Mouse (Mus musculus) neural tube, embryonic 14.5 days (tissue): ENCODE results near the gene Btf3. TPM values are rescaled to one million over a fixed set of nuclear protein-coding genes. Genes with fewer than 3 reads are reported as not detected.

Source experiments
- ATAC-seq: fragments of 200-750 bp; cut with Nextera tagmentation; 2 replicates; pipeline ENCODE4 v1.8.0; 2017; ENCODE audit warnings: low read depth, mild to moderate bottlenecking, moderate TSS enrichment, moderate library complexity
- H3K27ac ChIP-seq: fragments of 300-500 bp; sonication (generic); 2 replicates; pipeline ENCODE4 v1.5.1; 2014; ENCODE audit warnings: low read depth, mild to moderate bottlenecking, control low read depth, low read length, moderate library complexity, mixed read lengths
- H3K27me3 ChIP-seq: fragments of 300-500 bp; sonication (generic); 2 replicates; pipeline ENCODE4 v1.6.1; 2014; ENCODE audit warnings: low read length; ENCODE audit not compliant: control insufficient read depth, insufficient read depth
- H3K36me3 ChIP-seq: fragments of 300-500 bp; sonication (generic); 2 replicates; pipeline ENCODE4 v1.6.1; 2014; ENCODE audit warnings: low read length, mixed read lengths; ENCODE audit not compliant: control insufficient read depth, insufficient read depth
- H3K4me1 ChIP-seq: fragments of 300-500 bp; sonication (generic); 2 replicates; pipeline ENCODE4 v1.6.1; 2014; ENCODE audit warnings: low read length; ENCODE audit not compliant: control insufficient read depth, insufficient read depth
- H3K4me2 ChIP-seq: fragments of 300-500 bp; sonication (generic); 2 replicates; pipeline ENCODE4 v1.6.1; 2014; ENCODE audit warnings: mild to moderate bottlenecking, low read depth, low read length, control low read depth
- H3K4me3 ChIP-seq: fragments of 300-500 bp; sonication (generic); 2 replicates; pipeline ENCODE4 v1.5.1; 2014; ENCODE audit warnings: low read depth, low read length, control low read depth, mixed read lengths
- H3K9ac ChIP-seq: fragments of 300-500 bp; sonication (generic); replicated peaks from 2 replicates; pipeline ENCODE4 v1.6.1; 2014; ENCODE audit warnings: low read depth, mild to moderate bottlenecking, control low read depth, low read length, mixed read lengths
- H3K9me3 ChIP-seq: fragments of 300-500 bp; sonication (generic); 2 replicates; pipeline ENCODE4 v1.6.1; 2016; ENCODE audit warnings: low read length; ENCODE audit not compliant: control insufficient read depth
- WGBS: fragments of 180-500 bp; shearing (Covaris S2); extraction: QIAGEN DNeasy Blood & Tissue Kit; methylation state at CpG from one replicate; pipeline ENCODE4 v1.1.7; 2014; 5-methylcytosine and 5-hydroxymethylcytosine counted together
- polyA plus RNA-seq: library from polyadenylated mRNA; unstranded; fragments of >200 nt; fragmentation: Nextera tagmentation; extraction: Ambion mirVana; gene quantifications from 2 replicates; pipeline ENCODE4 v1.2.1, GENCODE M21; 2014

Gene Btf3
- polyA plus RNA-seq, 1 experiment from 2014 or later: 513 TPM

- Histone ChIP-seq H3K9me3 (no peaks in the 10 kb centered on the region), H3K36me3 (no peaks in the 10 kb centered on the region), H3K9ac (no peak overlapping the region), H3K4me1 (peaks cover 16% of the 10 kb centered on the region), H3K27ac (no peak overlapping the region), H3K4me3 (no peak overlapping the region), H3K27me3 (peaks cover 50% of the 10 kb centered on the region), H3K4me2 (no peak overlapping the region)
- no peak for ATAC-seq
- 8% methylated on average over 14 of the region's 14 CpGs for WGBS
These were observed 35.7 kb upstream of the Btf3 start for GRCm38 (mm10) chr13:98352381-98352975.

GRCm38 (mm10) chr13:98351527-98351926, 34.7 kb upstream of the Btf3 start:
- Histone ChIP-seq H3K36me3 (no peaks in the 10 kb centered on the region), H3K4me2 (no peak overlapping the region), H3K4me1 (peaks cover 16% of the 10 kb centered on the region), H3K9me3 (no peaks in the 10 kb centered on the region), H3K27ac (no peak overlapping the region), H3K27me3 (peaks cover 45% of the 10 kb centered on the region), H3K4me3 (no peak overlapping the region), H3K9ac (no peak overlapping the region)
- ATAC-seq: no peak
- WGBS: 8% methylated on average over 8 of the region's 8 CpGs

DNA sequence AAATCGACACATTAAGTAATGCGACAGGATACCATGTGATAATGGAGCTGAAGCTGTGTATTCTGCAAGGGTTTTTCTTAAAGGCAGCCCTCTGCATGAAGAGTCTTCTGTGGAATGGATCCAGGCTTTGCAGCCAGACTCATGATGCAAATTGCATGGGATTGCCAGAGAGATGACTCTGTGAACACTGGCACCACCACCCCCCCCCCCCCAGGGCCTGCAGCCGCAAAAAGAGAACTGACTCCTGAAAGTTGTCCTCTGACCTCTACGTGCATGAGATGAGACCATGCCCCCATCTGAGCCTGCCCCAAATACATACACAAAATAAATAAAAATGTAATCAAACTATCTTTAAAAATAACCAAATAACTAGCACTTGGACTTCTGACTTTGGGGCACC, 32.7 kb upstream of the Btf3 start:
- no peaks in the 10 kb centered on the region for H3K36me3 ChIP-seq
- H3K27me3 ChIP-seq: peaks cover 45% of the 10 kb centered on the region
- ATAC-seq: no peak
- H3K4me3 ChIP-seq: no peak overlapping the region
- H3K9me3 ChIP-seq: no peaks in the 10 kb centered on the region
- no peak overlapping the region for H3K27ac ChIP-seq
- no peak overlapping the region for H3K4me2 ChIP-seq
- peaks cover 4% of the 10 kb centered on the region; the same call in 1 of the 2 replicates for H3K4me1 ChIP-seq
- no peak overlapping the region for H3K9ac ChIP-seq
- 80% methylated on average over 4 of the region's 4 CpGs for WGBS

- Histone ChIP-seq H3K36me3 (no peaks in the 10 kb centered on the region), H3K4me3 (no peak overlapping the region), H3K4me2 (no peak overlapping the region), H3K27ac (no peak overlapping the region), H3K9me3 (no peaks in the 10 kb centered on the region), H3K4me1 (no peaks in the 10 kb centered on the region), H3K9ac (no peak overlapping the region), H3K27me3 (no peaks in the 10 kb centered on the region)
- 84% methylated on average over 5 of the region's 5 CpGs for WGBS
- no peak for ATAC-seq
These were observed 23.7 kb upstream of the Btf3 start for GRCm38 (mm10) chr13:98340506-98340905.

DNA sequence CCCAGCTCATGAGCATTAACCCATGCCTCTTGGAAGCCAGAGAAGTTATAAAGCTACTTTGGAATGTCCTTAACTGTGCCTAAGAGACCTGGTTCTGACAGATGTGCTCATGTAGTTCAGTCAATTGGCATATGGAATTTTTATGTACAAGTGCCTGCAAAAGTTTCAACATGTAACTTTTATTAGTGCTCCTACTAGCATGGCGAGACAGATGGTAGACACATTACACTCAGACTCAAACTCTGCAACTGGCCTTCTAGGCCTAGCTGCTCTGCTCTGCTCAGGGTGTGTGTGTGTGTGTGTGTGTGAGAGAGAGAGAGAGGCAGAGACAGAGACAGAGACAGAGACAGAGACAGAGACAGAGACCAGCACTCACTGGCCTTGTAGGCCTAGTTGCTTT, 19.4 kb upstream of the Btf3 start:
- Histone ChIP-seq H3K27me3 (no peaks in the 10 kb centered on the region), H3K4me1 (no peaks in the 10 kb centered on the region), H3K4me3 (no peak overlapping the region), H3K36me3 (no peaks in the 10 kb centered on the region), H3K27ac (no peak overlapping the region), H3K9me3 (no peaks in the 10 kb centered on the region), H3K9ac (no peak overlapping the region), H3K4me2 (no peak overlapping the region)
- WGBS: 84% methylated on average over 1 of the region's 1 CpGs
- ATAC-seq: no peak

DNA sequence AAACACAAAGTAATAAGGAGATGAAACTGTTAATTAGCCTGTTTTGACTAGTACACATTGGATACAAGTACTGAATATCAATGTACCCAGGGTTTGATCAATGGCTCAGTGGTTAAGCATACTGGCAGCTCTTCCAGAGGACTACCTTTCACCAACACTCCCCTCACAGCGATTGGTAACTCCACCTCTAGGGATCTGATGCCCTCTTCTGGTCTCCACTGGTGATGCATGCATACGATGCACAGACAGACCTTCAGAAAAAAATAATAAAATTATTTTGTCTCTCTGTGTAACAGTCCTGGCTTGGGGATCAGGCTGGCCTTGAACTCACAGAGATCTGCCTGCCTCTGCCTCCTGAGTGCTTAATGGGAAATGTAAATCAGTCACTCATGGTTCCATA, 15.3 kb upstream of the Btf3 start:
- Histone ChIP-seq H3K9me3 (no peaks in the 10 kb centered on the region), H3K36me3 (no peaks in the 10 kb centered on the region), H3K9ac (no peak overlapping the region), H3K27me3 (no peaks in the 10 kb centered on the region), H3K27ac (no peak overlapping the region), H3K4me3 (no peak overlapping the region), H3K4me2 (no peak overlapping the region), H3K4me1 (no peaks in the 10 kb centered on the region)
- ATAC-seq: no peak
- 64% methylated on average over 2 of the region's 2 CpGs for WGBS

DNA sequence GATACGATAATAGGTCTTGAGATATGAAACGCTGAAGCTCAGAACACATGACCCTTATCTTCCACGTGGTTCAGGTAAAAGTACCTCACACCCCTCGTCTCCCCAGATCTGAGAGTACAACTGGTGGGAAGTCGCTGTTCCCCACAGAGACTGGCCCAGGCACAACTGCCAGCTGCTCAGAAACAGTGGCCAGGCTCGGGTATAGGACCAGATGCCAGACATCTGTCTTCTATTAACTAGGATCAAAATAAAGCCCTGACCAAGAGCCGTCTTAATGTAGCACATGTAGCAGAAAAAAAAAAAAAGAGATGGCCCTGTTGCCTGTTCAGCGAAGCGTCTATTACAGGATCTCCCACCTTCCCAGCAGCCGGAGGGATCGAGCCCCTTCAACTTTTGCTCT, 8.2 kb upstream of the Btf3 start:
- Histone ChIP-seq H3K4me2 (no peak overlapping the region), H3K36me3 (no peaks in the 10 kb centered on the region), H3K4me3 (no peak overlapping the region), H3K9ac (no peak overlapping the region), H3K4me1 (no peaks in the 10 kb centered on the region), H3K9me3 (no peaks in the 10 kb centered on the region), H3K27me3 (no peaks in the 10 kb centered on the region), H3K27ac (no peak overlapping the region)
- no peak for ATAC-seq
- WGBS: 88% methylated on average over 11 of the region's 11 CpGs

DNA sequence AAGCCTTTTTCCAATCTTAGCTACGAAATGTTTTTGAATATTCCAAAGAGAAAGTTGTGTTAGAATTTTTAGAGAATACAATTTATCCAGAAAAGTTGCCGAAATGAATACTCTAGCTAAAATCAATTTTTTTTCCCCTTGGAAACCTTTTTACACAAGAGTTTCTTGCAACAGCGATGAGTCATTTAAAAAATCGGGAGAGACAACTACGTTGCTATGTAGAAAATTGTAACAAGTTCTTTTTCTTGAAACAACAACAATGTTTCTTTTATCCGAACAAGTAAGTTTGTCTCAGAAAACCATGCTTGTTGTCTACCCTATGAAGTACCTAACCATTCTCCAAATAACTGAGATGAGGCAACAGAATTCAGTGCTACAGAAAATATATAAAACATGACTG, 1.1 kb upstream of the Btf3 start:
- Histone ChIP-seq H3K4me3 (peak overlapping the region; percentile 96), H3K36me3 (0 out of 2 replicates have a peak, but pooled peaks cover 6% of the 10 kb centered on the region), H3K27me3 (0 out of 2 replicates have a peak, but pooled peaks cover 2% of the 10 kb centered on the region), H3K4me1 (peaks cover 16% of the 10 kb centered on the region), H3K9ac (no peak overlapping the region), H3K9me3 (no peaks in the 10 kb centered on the region), H3K27ac (no peak overlapping the region), H3K4me2 (peak overlapping the region; percentile 93)
- WGBS: 89% methylated on average over 6 of the region's 6 CpGs
- ATAC-seq: no peak

- Histone ChIP-seq H3K27ac (peak overlapping the region; percentile 87), H3K4me1 (peaks cover 16% of the 10 kb centered on the region), H3K9ac (peak overlapping the region; percentile 93), H3K4me2 (peak overlapping the region; percentile 93), H3K27me3 (0 out of 2 replicates have a peak, but pooled peaks cover 2% of the 10 kb centered on the region), H3K9me3 (no peaks in the 10 kb centered on the region), H3K4me3 (peak overlapping the region; percentile 96), H3K36me3 (peaks cover 11% of the 10 kb centered on the region; the same call in 1 of the 2 replicates)
- WGBS: 2% methylated on average over 16 of the region's 16 CpGs
- no peak; the same call in 1 of the 2 replicates for ATAC-seq
These were observed 456 bp upstream of the Btf3 start for GRCm38 (mm10) chr13:98317246-98317677.
